24 mouse cellular contexts compared by ENCODE assay signal in genomic region chr7:72639566-72639965, GRCm38 (mm10).
DNase-seq lines count a peak whose midpoint lies in the region; ATAC-seq and TF ChIP-seq lines count a peak whose summit lies in the region.
"Had no signal": no experiment of that assay in that cellular context is flagged by ENCODE, and none has a peak within 500 bp of the region (broad histone marks: within the 10 kb centered on the region; RNA-seq: fewer than 3 reads in every experiment).

No protein-coding gene starts in this region.

- peak; percentile 89 for DNase-seq in heart, adult 11 months
- DNase-seq in heart, embryonic 10.5 days (ENCODE audit: low spot score) = no peak
- DNase-seq in limb, embryonic 14.5 days (ENCODE audit: low spot score) = peak; percentile 46
- no peak for DNase-seq in limb, embryonic 10.5 days (ENCODE audit: low spot score)
- peak; percentile 12 for DNase-seq in gastrocnemius, postnatal 25 days
- DNase-seq in lung, postnatal 36 days = no peak
- DNase-seq: adrenal gland, postnatal 25 days; cerebellum, postnatal 10 days; kidney, adult 2 months; layer of hippocampus, adult 9-11 months; liver; lung, postnatal 4 days; midbrain, embryonic 14.5 days; retina, postnatal 1 day; right cerebral cortex, postnatal 25 days; thymus, postnatal 14 days had no signal

- H3K4me2 ChIP-seq in limb, embryonic 14.5 days (replicated peaks; ENCODE audit: low read depth, low read length, severe bottlenecking) = no peak overlapping the region
- H3K4me2 ChIP-seq: forebrain, embryonic 12.5 days; hindbrain, embryonic 15.5 days; liver, embryonic 15.5 days; lung, embryonic 15.5 days; neural tube, embryonic 13.5 days had no signal

- no peaks in the 10 kb centered on the region for H3K4me1 ChIP-seq in heart, embryonic 10.5 days
- H3K4me1 ChIP-seq in limb, embryonic 14.5 days (ENCODE audit: control insufficient read depth, insufficient read depth, low read length) = no peaks in the 10 kb centered on the region
- no peaks in the 10 kb centered on the region for H3K4me1 ChIP-seq in limb, embryonic 10.5 days
- H3K4me1 ChIP-seq: forebrain, embryonic 12.5 days; hindbrain, embryonic 15.5 days; liver, embryonic 15.5 days; lung, embryonic 15.5 days; neural tube, embryonic 13.5 days had no signal

- no peak for ATAC-seq in limb, embryonic 14.5 days (ENCODE audit: low FRiP score, low read depth)
- no peak for ATAC-seq in CD4-positive, CD25-positive, alpha-beta regulatory T cell, adult 4 months

- H3K9me3 ChIP-seq in heart, embryonic 10.5 days = no peaks in the 10 kb centered on the region
- H3K9me3 ChIP-seq in limb, embryonic 14.5 days (ENCODE audit: control insufficient read depth, low read length) = no peaks in the 10 kb centered on the region
- no peaks in the 10 kb centered on the region for H3K9me3 ChIP-seq in limb, embryonic 10.5 days (replicated peaks)
- H3K9me3 ChIP-seq: forebrain, embryonic 12.5 days; hindbrain, embryonic 15.5 days; liver, embryonic 15.5 days; lung, embryonic 15.5 days had no signal

- H3K4me3 ChIP-seq in heart, embryonic 10.5 days = no peak overlapping the region
- H3K4me3 ChIP-seq in limb, embryonic 14.5 days (replicated peaks; ENCODE audit: low read length) = no peak overlapping the region
- no peak overlapping the region for H3K4me3 ChIP-seq in limb, embryonic 10.5 days
- H3K4me3 ChIP-seq: erythroblast, embryonic 14.5 days; forebrain, embryonic 12.5 days; hindbrain, embryonic 15.5 days; liver, embryonic 15.5 days; lung, embryonic 15.5 days; neural tube, embryonic 13.5 days had no signal

- no peak for TF ChIP-seq POLR2A in limb, embryonic 14.5 days (IDR thresholded peaks at IDR 0.05; ENCODE audit: borderline replicate concordance, extremely low read depth, insufficient read depth, insufficient read length)

- WGBS in heart, embryonic 10.5 days = 87% methylated on average over 2 of the region's 2 CpGs
- WGBS in limb, embryonic 14.5 days = 82% methylated on average over 2 of the region's 2 CpGs
- WGBS in limb, embryonic 10.5 days = 86% methylated on average over 2 of the region's 2 CpGs

- H3K9ac ChIP-seq in limb, embryonic 14.5 days (ENCODE audit: low read depth, low read length, severe bottlenecking) = no peak overlapping the region
- H3K9ac ChIP-seq: forebrain, embryonic 12.5 days; hindbrain, embryonic 15.5 days; liver, embryonic 15.5 days; lung, embryonic 15.5 days; neural tube, embryonic 13.5 days had no signal

- H3K36me3 ChIP-seq in heart, embryonic 10.5 days = no peaks in the 10 kb centered on the region
- H3K36me3 ChIP-seq in limb, embryonic 14.5 days (ENCODE audit: control insufficient read depth, insufficient read depth, low read length) = no peaks in the 10 kb centered on the region
- H3K36me3 ChIP-seq in limb, embryonic 10.5 days = no peaks in the 10 kb centered on the region
- H3K36me3 ChIP-seq: forebrain, embryonic 12.5 days; hindbrain, embryonic 15.5 days; liver, embryonic 15.5 days; lung, embryonic 15.5 days; neural tube, embryonic 13.5 days had no signal

- H3K27ac ChIP-seq in heart, embryonic 10.5 days = no peak overlapping the region
- H3K27ac ChIP-seq in limb, embryonic 14.5 days (replicated peaks; ENCODE audit: low read depth, low read length) = no peak overlapping the region
- H3K27ac ChIP-seq in limb, embryonic 10.5 days = no peak overlapping the region
- H3K27ac ChIP-seq: forebrain, embryonic 12.5 days; hindbrain, embryonic 15.5 days; kidney, postnatal 0 days; liver, embryonic 15.5 days; lung, embryonic 15.5 days; neural tube, embryonic 13.5 days had no signal

- H3K27me3 ChIP-seq in heart, embryonic 10.5 days (ENCODE audit: insufficient read depth, poor library complexity, severe bottlenecking) = no peaks in the 10 kb centered on the region
- H3K27me3 ChIP-seq in limb, embryonic 14.5 days (ENCODE audit: control insufficient read depth, insufficient read depth, low read length) = no peaks in the 10 kb centered on the region
- H3K27me3 ChIP-seq in limb, embryonic 10.5 days (ENCODE audit: low read depth, poor library complexity, severe bottlenecking) = no peaks in the 10 kb centered on the region
- H3K27me3 ChIP-seq: forebrain, embryonic 12.5 days; hindbrain, embryonic 15.5 days; liver, embryonic 15.5 days; lung, embryonic 15.5 days; neural tube, embryonic 13.5 days had no signal

Comparison
In these comparisons a context has a peak if more than half of its experiments do, and no peak if none do; other contexts are left out.
1. DNase-seq: peak in heart, adult 11 months (single experiment), limb, embryonic 14.5 days (single experiment) and gastrocnemius, postnatal 25 days (single experiment); none in heart, embryonic 10.5 days (single experiment), limb, embryonic 10.5 days (single experiment) and lung, postnatal 36 days (single experiment).